Mouse (Mus musculus): ENCODE measurements around the gene Abcg8. TPM values are rescaled to one million over a fixed set of nuclear protein-coding genes. Genes with fewer than 3 reads are reported as not detected.

Gene Abcg8
- polyA plus RNA-seq, 1 experiment from 2014 or later, result not detected

- Histone ChIP-seq H3K27ac (ENCODE audit: low read length) (no peak overlapping the region), H3K9ac (ENCODE audit: low read length) (no peak overlapping the region), H3K27me3 (ENCODE audit: control insufficient read depth, insufficient read depth, low read depth, low read length) (no peaks in the 10 kb centered on the region), H3K4me1 (replicated peaks; ENCODE audit: control insufficient read depth, insufficient read depth, low read length) (peaks cover 7% of the 10 kb centered on the region; the same call in 1 of the 2 replicates), H3K9me3 (ENCODE audit: control insufficient read depth, low read length) (no peaks in the 10 kb centered on the region), H3K4me3 (ENCODE audit: low read length) (no peak overlapping the region), H3K4me2 (ENCODE audit: low read depth, low read length) (no peak overlapping the region), H3K36me3 (ENCODE audit: control insufficient read depth, insufficient read depth, low read length) (peaks cover 10% of the 10 kb centered on the region)
- no peak for ATAC-seq (ENCODE audit: low read depth)
- WGBS, result 85% methylated on average over 18 of the region's 18 CpGs
Observed at GRCm38 (mm10) chr17:84713563-84714164, 37.6 kb downstream of the Abcg8 start.

GRCm38 (mm10) chr17:84714930-84715329 lies 38.8 kb downstream of the Abcg8 start:
- no peaks in the 10 kb centered on the region for H3K9me3 ChIP-seq (ENCODE audit: control insufficient read depth, low read length)
- H3K9ac ChIP-seq (ENCODE audit: low read length), result no peak overlapping the region
- 62% methylated on average over 4 of the region's 4 CpGs for WGBS
- H3K4me1 ChIP-seq (replicated peaks; ENCODE audit: control insufficient read depth, insufficient read depth, low read length), result no peaks in the 10 kb centered on the region
- H3K27me3 ChIP-seq (ENCODE audit: control insufficient read depth, insufficient read depth, low read depth, low read length), result no peaks in the 10 kb centered on the region
- no peak overlapping the region for H3K27ac ChIP-seq (ENCODE audit: low read length)
- H3K4me3 ChIP-seq (ENCODE audit: low read length), result no peak overlapping the region
- no peak overlapping the region for H3K4me2 ChIP-seq (ENCODE audit: low read depth, low read length)
- H3K36me3 ChIP-seq (ENCODE audit: control insufficient read depth, insufficient read depth, low read length), result peaks cover 10% of the 10 kb centered on the region
- ATAC-seq (ENCODE audit: low read depth), result no peak

GRCm38 (mm10) chr17:84716252-84716872 lies 40.3 kb downstream of the Abcg8 start:
- Histone ChIP-seq H3K4me1 (replicated peaks; ENCODE audit: control insufficient read depth, insufficient read depth, low read length) (no peaks in the 10 kb centered on the region), H3K36me3 (ENCODE audit: control insufficient read depth, insufficient read depth, low read length) (peaks cover 10% of the 10 kb centered on the region), H3K4me3 (ENCODE audit: low read length) (no peak overlapping the region), H3K9me3 (ENCODE audit: control insufficient read depth, low read length) (no peaks in the 10 kb centered on the region), H3K4me2 (ENCODE audit: low read depth, low read length) (no peak overlapping the region), H3K27me3 (ENCODE audit: control insufficient read depth, insufficient read depth, low read depth, low read length) (no peaks in the 10 kb centered on the region), H3K27ac (ENCODE audit: low read length) (no peak overlapping the region), H3K9ac (ENCODE audit: low read length) (no peak overlapping the region)
- WGBS, result 60% methylated on average over 16 of the region's 16 CpGs
- no peak for ATAC-seq (ENCODE audit: low read depth)

GRCm38 (mm10) chr17:84717416-84717815 lies 41.3 kb downstream of the Abcg8 start:
- H3K9me3 ChIP-seq (ENCODE audit: control insufficient read depth, low read length), result no peaks in the 10 kb centered on the region
- H3K4me3 ChIP-seq (ENCODE audit: low read length), result no peak overlapping the region
- no peak overlapping the region for H3K4me2 ChIP-seq (ENCODE audit: low read depth, low read length)
- H3K27ac ChIP-seq (ENCODE audit: low read length), result no peak overlapping the region
- ATAC-seq (ENCODE audit: low read depth), result no peak
- no peak overlapping the region for H3K9ac ChIP-seq (ENCODE audit: low read length)
- H3K27me3 ChIP-seq (ENCODE audit: control insufficient read depth, insufficient read depth, low read depth, low read length), result no peaks in the 10 kb centered on the region
- H3K4me1 ChIP-seq (replicated peaks; ENCODE audit: control insufficient read depth, insufficient read depth, low read length), result no peaks in the 10 kb centered on the region
- peaks cover 16% of the 10 kb centered on the region for H3K36me3 ChIP-seq (ENCODE audit: control insufficient read depth, insufficient read depth, low read length)
- 53% methylated on average over 5 of the region's 5 CpGs for WGBS

GRCm38 (mm10) chr17:84719105-84719504 lies 43.0 kb downstream of the Abcg8 start:
- Histone ChIP-seq H3K9ac (ENCODE audit: low read length) (no peak overlapping the region), H3K4me1 (replicated peaks; ENCODE audit: control insufficient read depth, insufficient read depth, low read length) (no peaks in the 10 kb centered on the region), H3K27me3 (ENCODE audit: control insufficient read depth, insufficient read depth, low read depth, low read length) (no peaks in the 10 kb centered on the region), H3K4me2 (ENCODE audit: low read depth, low read length) (no peak overlapping the region), H3K4me3 (ENCODE audit: low read length) (no peak overlapping the region), H3K9me3 (ENCODE audit: control insufficient read depth, low read length) (no peaks in the 10 kb centered on the region), H3K27ac (ENCODE audit: low read length) (no peak overlapping the region), H3K36me3 (ENCODE audit: control insufficient read depth, insufficient read depth, low read length) (peaks cover 14% of the 10 kb centered on the region)
- no peak for ATAC-seq (ENCODE audit: low read depth)
- 78% methylated on average over 3 of the region's 3 CpGs for WGBS

GRCm38 (mm10) chr17:84724028-84724427 lies 47.9 kb downstream of the Abcg8 start:
- WGBS, result 89% methylated on average over 9 of the region's 9 CpGs
- no peak for ATAC-seq (ENCODE audit: low read depth)
- no peaks in the 10 kb centered on the region for H3K9me3 ChIP-seq (ENCODE audit: control insufficient read depth, low read length)
- no peak overlapping the region for H3K4me3 ChIP-seq (ENCODE audit: low read length)
- peaks cover 21% of the 10 kb centered on the region for H3K36me3 ChIP-seq (ENCODE audit: control insufficient read depth, insufficient read depth, low read length)
- no peak overlapping the region for H3K9ac ChIP-seq (ENCODE audit: low read length)
- H3K4me1 ChIP-seq (replicated peaks; ENCODE audit: control insufficient read depth, insufficient read depth, low read length), result no peaks in the 10 kb centered on the region
- no peaks in the 10 kb centered on the region for H3K27me3 ChIP-seq (ENCODE audit: control insufficient read depth, insufficient read depth, low read depth, low read length)
- no peak overlapping the region for H3K27ac ChIP-seq (ENCODE audit: low read length)
- no peak overlapping the region for H3K4me2 ChIP-seq (ENCODE audit: low read depth, low read length)

- no peak for ATAC-seq (ENCODE audit: low read depth)
- no peak overlapping the region for H3K4me3 ChIP-seq (ENCODE audit: low read length)
Observed at GRCm38 (mm10) chr17:84725163-84725562, 49.1 kb downstream of the Abcg8 start.

GRCm38 (mm10) chr17:84728201-84728911 lies 52.3 kb downstream of the Abcg8 start:
- ATAC-seq (ENCODE audit: low read depth), result no peak
- WGBS, result 74% methylated on average over 1 of the region's 1 CpGs
- Histone ChIP-seq H3K27ac (ENCODE audit: low read length) (no peak overlapping the region), H3K4me3 (ENCODE audit: low read length) (no peak overlapping the region), H3K4me2 (ENCODE audit: low read depth, low read length) (no peak overlapping the region), H3K27me3 (ENCODE audit: control insufficient read depth, insufficient read depth, low read depth, low read length) (no peaks in the 10 kb centered on the region), H3K36me3 (ENCODE audit: control insufficient read depth, insufficient read depth, low read length) (peaks cover 17% of the 10 kb centered on the region; the same call in 1 of the 2 replicates), H3K4me1 (replicated peaks; ENCODE audit: control insufficient read depth, insufficient read depth, low read length) (no peaks in the 10 kb centered on the region), H3K9me3 (ENCODE audit: control insufficient read depth, low read length) (no peaks in the 10 kb centered on the region), H3K9ac (ENCODE audit: low read length) (no peak overlapping the region)

More at GRCm38 (mm10) chr17:84725163-84725562, 49.1 kb downstream of the Abcg8 start:
- 97% methylated on average over 3 of the region's 3 CpGs for WGBS
- H3K4me1 ChIP-seq (replicated peaks; ENCODE audit: control insufficient read depth, insufficient read depth, low read length), result no peaks in the 10 kb centered on the region
- no peak overlapping the region for H3K27ac ChIP-seq (ENCODE audit: low read length)
- peaks cover 21% of the 10 kb centered on the region for H3K36me3 ChIP-seq (ENCODE audit: control insufficient read depth, insufficient read depth, low read length)
- no peak overlapping the region for H3K9ac ChIP-seq (ENCODE audit: low read length)
- H3K4me2 ChIP-seq (ENCODE audit: low read depth, low read length), result no peak overlapping the region
- H3K9me3 ChIP-seq (ENCODE audit: control insufficient read depth, low read length), result no peaks in the 10 kb centered on the region
- H3K27me3 ChIP-seq (ENCODE audit: control insufficient read depth, insufficient read depth, low read depth, low read length), result no peaks in the 10 kb centered on the region

GRCm38 (mm10) chr17:84729140-84729539 lies 53.0 kb downstream of the Abcg8 start:
- Histone ChIP-seq H3K9ac (ENCODE audit: low read length) (no peak overlapping the region), H3K27ac (ENCODE audit: low read length) (no peak overlapping the region), H3K4me1 (replicated peaks; ENCODE audit: control insufficient read depth, insufficient read depth, low read length) (no peaks in the 10 kb centered on the region), H3K4me3 (ENCODE audit: low read length) (no peak overlapping the region), H3K9me3 (ENCODE audit: control insufficient read depth, low read length) (no peaks in the 10 kb centered on the region), H3K36me3 (ENCODE audit: control insufficient read depth, insufficient read depth, low read length) (peaks cover 17% of the 10 kb centered on the region; the same call in 1 of the 2 replicates), H3K27me3 (ENCODE audit: control insufficient read depth, insufficient read depth, low read depth, low read length) (no peaks in the 10 kb centered on the region), H3K4me2 (ENCODE audit: low read depth, low read length) (no peak overlapping the region)
- WGBS, result 81% methylated on average over 5 of the region's 5 CpGs
- no peak for ATAC-seq (ENCODE audit: low read depth)

All from lung, embryonic 16.5 days (tissue).